Mouse (Mus musculus) heart, embryonic 11.5 days (tissue): ENCODE results near the gene Nfyc. TPM values are rescaled to one million over a fixed set of nuclear protein-coding genes. Genes with fewer than 3 reads are reported as not detected.

Experiments used
- ATAC-seq: fragments of 200-750 bp; cut with Nextera tagmentation; replicated peaks from 2 replicates; pipeline ENCODE4 v1.8.0; 2017; ENCODE audit warnings: moderate library complexity; ENCODE audit not compliant: insufficient number of reproducible peaks, low FRiP score, low TSS enrichment
- H3K27ac ChIP-seq: fragments of 300-500 bp; sonication (generic); 2 replicates; pipeline ENCODE4 v1.5.1; 2014; ENCODE audit warnings: mild to moderate bottlenecking, low read depth, low read length
- H3K27me3 ChIP-seq: fragments of 300-500 bp; sonication (generic); 2 replicates; pipeline ENCODE4 v1.6.1; 2014; ENCODE audit warnings: mild to moderate bottlenecking, low read length, mixed read lengths; ENCODE audit not compliant: control insufficient read depth, insufficient read depth
- H3K36me3 ChIP-seq: fragments of 300-500 bp; sonication (generic); 2 replicates; pipeline ENCODE4 v1.6.1; 2014; ENCODE audit warnings: mild to moderate bottlenecking, low read length, moderate library complexity, mixed read lengths; ENCODE audit not compliant: control insufficient read depth, insufficient read depth
- H3K4me1 ChIP-seq: fragments of 300-500 bp; sonication (generic); 2 replicates; pipeline ENCODE4 v1.6.1; 2014; ENCODE audit warnings: low read length; ENCODE audit not compliant: control insufficient read depth, insufficient read depth
- H3K4me2 ChIP-seq: fragments of 300-500 bp; sonication (generic); 2 replicates; pipeline ENCODE4 v1.6.1; 2014; ENCODE audit warnings: mild to moderate bottlenecking, moderate library complexity
- H3K4me3 ChIP-seq: fragments of 300-500 bp; sonication (generic); 2 replicates; pipeline ENCODE4 v1.5.1; 2014; ENCODE audit warnings: low read depth, low read length
- H3K9ac ChIP-seq: fragments of 300-500 bp; sonication (generic); 2 replicates; pipeline ENCODE4 v1.6.1; 2014; ENCODE audit warnings: mild to moderate bottlenecking, low read depth, low read length, moderate library complexity
- H3K9me3 ChIP-seq: fragments of 300-500 bp; sonication (generic); replicated peaks from 2 replicates; pipeline ENCODE4 v1.6.1; 2016; ENCODE audit warnings: low read length; ENCODE audit not compliant: control insufficient read depth
- WGBS: fragments of 180-500 bp; shearing (Covaris S2); extraction: QIAGEN DNeasy Blood & Tissue Kit; methylation state at CpG from one replicate; pipeline ENCODE4 v1.1.7; 2014; ENCODE audit not compliant: insufficient replicate concordance; 5-methylcytosine and 5-hydroxymethylcytosine counted together
- polyA plus RNA-seq: library from polyadenylated mRNA; unstranded; fragments of >200 nt; fragmentation: Nextera tagmentation; extraction: Ambion mirVana; gene quantifications from 2 replicates; pipeline ENCODE4 v1.2.1, GENCODE M21; 2014

The Nfyc gene
- polyA plus RNA-seq: 105 and 117 TPM in 2 replicates

DNA sequence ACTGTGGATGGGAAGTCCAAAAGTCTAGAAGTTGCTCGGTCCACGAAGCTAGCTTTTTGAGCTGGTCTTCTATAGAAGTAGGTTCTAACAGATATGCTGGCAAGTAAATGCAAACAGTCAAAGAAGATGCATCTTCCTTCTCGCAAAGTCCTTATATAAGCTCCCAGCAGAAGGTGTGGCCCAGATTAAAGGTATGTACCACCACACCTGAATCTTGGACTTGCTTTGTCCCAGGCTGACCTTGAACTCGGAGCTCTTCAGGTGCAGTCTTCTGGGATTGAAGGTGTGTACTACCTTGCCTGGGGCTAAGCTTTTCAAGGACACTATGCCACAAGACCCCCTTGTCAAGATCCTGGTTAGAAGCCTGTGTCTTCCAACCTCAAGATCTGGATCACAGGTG, at the start of gene Nfyc:
Gene Nfyc, minus strand, starts transcription at position 101 of the 400 bp plus-strand sequence.
- Histone ChIP-seq H3K9ac (no peak within 1 kb of the TSS), H3K27ac (no peak within 1 kb of the TSS), H3K4me1 (no peaks in the 10 kb centered on the region), H3K36me3 (no peaks in the 10 kb centered on the region), H3K9me3 (no peaks in the 10 kb centered on the region), H3K4me2 (no peak within 1 kb of the TSS), H3K27me3 (no peaks in the 10 kb centered on the region), H3K4me3 (no peak within 1 kb of the TSS)
- 87% methylated on average over 4 of the region's 4 CpGs for WGBS
- no peak for ATAC-seq

DNA sequence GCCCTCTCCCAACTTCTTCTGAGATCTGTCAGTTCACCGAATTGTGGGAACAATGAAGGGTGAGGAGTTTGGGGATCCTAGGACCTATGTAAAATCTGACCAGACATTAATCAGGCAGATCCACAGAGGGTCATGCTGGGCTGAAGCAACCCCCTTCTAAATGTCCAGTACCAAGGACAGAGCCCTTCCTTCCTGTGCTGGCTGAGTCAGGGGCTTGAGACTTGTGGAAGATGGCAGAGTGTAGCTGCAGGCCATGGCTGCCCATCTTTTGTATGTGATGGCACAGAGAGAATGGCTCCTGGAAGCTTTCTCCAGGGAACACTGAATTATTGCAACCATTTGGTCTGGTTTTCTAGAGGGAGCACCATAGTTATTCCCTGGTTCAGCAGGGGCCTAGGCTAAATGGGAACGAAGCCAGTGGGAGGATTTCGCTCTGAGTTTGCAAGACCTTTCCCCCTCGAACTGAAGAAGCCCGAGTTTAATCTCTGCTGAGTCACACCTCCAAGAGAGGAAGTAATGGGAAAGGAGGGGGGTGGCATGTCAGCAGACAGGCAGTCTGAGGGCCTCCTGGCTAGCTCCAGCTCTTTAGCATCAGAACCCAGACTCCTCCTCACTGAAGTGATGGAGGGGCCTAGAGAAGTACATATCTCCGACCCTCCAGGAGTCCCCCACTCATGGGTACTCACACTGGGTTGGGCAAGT, 49.5 kb upstream of the Nfyc start:
- Histone ChIP-seq H3K9ac (no peak overlapping the region), H3K9me3 (no peaks in the 10 kb centered on the region), H3K4me1 (peaks cover 9% of the 10 kb centered on the region), H3K27ac (no peak overlapping the region), H3K36me3 (no peaks in the 10 kb centered on the region), H3K4me2 (no peak overlapping the region), H3K4me3 (no peak overlapping the region), H3K27me3 (no peaks in the 10 kb centered on the region)
- WGBS: 43% methylated on average over 6 of the region's 6 CpGs
- no peak for ATAC-seq

DNA sequence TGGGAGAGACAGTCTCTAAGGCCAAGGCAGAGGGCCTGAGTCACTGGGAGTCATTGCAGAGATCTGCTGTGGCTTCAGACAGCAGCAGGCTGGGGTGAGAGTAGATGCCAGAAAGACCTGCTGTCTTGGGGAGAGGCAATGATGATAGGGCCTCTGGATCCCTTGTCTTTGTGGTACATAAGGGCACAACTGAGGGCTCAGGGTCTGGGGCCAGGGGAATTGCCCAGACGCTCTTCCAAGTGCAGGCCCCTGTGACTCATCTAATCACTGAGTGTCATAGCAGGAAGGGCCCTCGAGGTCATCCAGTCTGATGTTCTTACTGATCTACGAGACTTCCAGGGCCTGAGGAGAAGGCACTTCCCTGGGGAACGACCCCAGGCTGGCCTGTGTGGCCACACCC, 48.0 kb upstream of the Nfyc start:
- no peaks in the 10 kb centered on the region for H3K36me3 ChIP-seq
- no peak overlapping the region for H3K4me2 ChIP-seq
- no peaks in the 10 kb centered on the region for H3K4me1 ChIP-seq
- no peak overlapping the region for H3K9ac ChIP-seq
- ATAC-seq: no peak
- no peak overlapping the region for H3K27ac ChIP-seq
- 40% methylated on average over 4 of the region's 4 CpGs for WGBS
- H3K9me3 ChIP-seq: no peaks in the 10 kb centered on the region
- no peak overlapping the region for H3K4me3 ChIP-seq
- H3K27me3 ChIP-seq: no peaks in the 10 kb centered on the region

DNA sequence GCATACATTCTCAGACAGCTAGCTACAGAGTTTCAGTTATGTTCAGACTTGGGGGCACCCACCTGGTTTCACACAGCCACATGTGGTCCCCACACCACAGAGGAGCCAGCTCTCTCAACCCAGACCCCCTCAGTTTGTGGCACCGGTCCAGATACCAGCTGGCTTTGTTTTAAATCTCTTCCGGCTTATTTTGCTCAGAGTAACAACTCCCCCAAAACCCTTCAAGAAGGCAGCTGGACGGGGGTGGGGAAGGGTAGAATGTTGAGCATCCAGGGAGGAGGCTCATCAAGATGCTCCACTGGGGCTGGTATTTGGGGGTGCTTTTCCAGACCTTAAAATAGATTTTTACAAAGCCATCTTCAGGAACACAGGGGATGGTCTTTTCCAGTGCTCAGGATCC, 47.4 kb upstream of the Nfyc start:
- no peak overlapping the region for H3K4me2 ChIP-seq
- H3K27me3 ChIP-seq: no peaks in the 10 kb centered on the region
- H3K27ac ChIP-seq: no peak overlapping the region
- 69% methylated on average over 3 of the region's 3 CpGs for WGBS
- no peaks in the 10 kb centered on the region for H3K36me3 ChIP-seq
- H3K4me1 ChIP-seq: no peaks in the 10 kb centered on the region
- H3K4me3 ChIP-seq: no peak overlapping the region
- ATAC-seq: no peak
- no peaks in the 10 kb centered on the region for H3K9me3 ChIP-seq
- no peak overlapping the region for H3K9ac ChIP-seq

DNA sequence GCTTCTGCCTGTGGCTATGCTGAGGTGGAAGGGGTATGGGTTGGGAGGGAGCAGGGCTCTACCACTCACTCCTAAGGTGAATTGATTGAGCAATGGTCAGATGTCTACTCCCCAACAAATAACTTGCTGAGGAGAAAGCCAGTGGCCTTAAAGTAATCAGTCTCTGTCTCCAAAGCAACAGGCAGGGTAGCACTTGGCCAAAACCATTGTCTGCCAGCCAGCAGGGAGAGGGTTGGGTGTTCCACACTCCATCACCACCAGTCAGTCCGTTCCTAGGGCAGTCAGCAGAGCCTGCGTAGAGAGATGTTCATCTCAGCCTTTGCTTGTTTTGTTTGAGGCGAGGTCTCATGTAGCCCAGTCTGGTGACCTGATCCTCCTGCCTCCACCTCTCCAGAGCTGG, 44.6 kb upstream of the Nfyc start:
- H3K27me3 ChIP-seq: no peaks in the 10 kb centered on the region
- H3K36me3 ChIP-seq: no peaks in the 10 kb centered on the region
- no peak overlapping the region for H3K4me3 ChIP-seq
- no peak overlapping the region for H3K9ac ChIP-seq
- H3K4me1 ChIP-seq: no peaks in the 10 kb centered on the region
- H3K4me2 ChIP-seq: no peak overlapping the region
- no peak overlapping the region for H3K27ac ChIP-seq
- WGBS: 59% methylated on average over 3 of the region's 3 CpGs
- no peak for ATAC-seq
- H3K9me3 ChIP-seq: no peaks in the 10 kb centered on the region

DNA sequence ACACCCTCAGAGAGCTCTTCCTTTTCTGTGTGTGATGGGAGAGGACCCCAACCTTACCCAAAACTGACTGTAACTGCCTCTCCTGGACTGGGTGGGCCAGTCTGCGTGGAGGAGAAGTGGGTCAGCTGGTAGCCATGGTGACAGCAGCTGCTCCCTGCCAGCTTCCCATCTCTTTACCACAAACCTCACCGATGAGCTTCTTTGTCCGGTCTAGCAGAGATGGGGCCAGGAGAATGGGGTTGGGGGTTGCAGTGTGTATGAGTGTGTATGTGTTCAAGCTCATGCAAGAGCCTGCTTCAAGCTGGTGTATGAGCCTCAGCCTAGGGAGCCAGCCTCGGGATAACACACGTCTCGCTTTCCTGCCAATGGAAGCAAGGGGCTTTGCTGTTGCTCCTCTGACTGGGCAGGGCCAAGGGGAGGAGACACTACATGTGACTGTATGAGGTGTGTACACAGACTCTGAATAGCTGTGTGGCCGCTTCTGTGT, 38.9 kb upstream of the Nfyc start:
- Histone ChIP-seq H3K4me2 (no peak overlapping the region), H3K27ac (no peak overlapping the region), H3K9me3 (no peaks in the 10 kb centered on the region), H3K4me3 (no peak overlapping the region), H3K9ac (no peak overlapping the region), H3K27me3 (no peaks in the 10 kb centered on the region; the same call in 1 of the 2 replicates), H3K4me1 (no peaks in the 10 kb centered on the region), H3K36me3 (no peaks in the 10 kb centered on the region)
- 67% methylated on average over 7 of the region's 7 CpGs for WGBS
- no peak for ATAC-seq

DNA sequence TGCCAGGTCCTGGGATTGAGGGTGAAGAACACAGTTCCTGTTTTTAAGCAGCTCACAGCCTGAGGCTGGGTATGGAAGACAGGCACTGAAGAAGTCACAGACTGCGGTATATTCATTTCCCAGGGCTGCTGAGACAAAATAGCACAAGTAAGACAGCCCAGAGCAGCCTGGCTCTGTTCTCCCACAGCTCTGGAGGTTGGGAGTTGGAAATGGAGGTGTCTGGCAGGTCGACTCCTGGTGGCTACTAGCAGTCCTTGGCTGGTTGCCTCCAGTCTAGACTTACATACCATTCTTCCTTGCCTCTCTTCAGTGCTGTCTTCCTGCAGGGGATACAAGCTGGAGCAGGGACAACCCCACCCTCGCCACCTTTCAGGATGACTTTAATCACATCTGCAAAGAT, 37.6 kb upstream of the Nfyc start:
- no peak for ATAC-seq
- Histone ChIP-seq H3K4me2 (no peak overlapping the region), H3K27ac (no peak overlapping the region), H3K27me3 (no peaks in the 10 kb centered on the region; the same call in 1 of the 2 replicates), H3K9me3 (no peaks in the 10 kb centered on the region), H3K9ac (no peak overlapping the region), H3K36me3 (no peaks in the 10 kb centered on the region), H3K4me1 (no peaks in the 10 kb centered on the region), H3K4me3 (no peak overlapping the region)
- 57% methylated on average over 3 of the region's 3 CpGs for WGBS

DNA sequence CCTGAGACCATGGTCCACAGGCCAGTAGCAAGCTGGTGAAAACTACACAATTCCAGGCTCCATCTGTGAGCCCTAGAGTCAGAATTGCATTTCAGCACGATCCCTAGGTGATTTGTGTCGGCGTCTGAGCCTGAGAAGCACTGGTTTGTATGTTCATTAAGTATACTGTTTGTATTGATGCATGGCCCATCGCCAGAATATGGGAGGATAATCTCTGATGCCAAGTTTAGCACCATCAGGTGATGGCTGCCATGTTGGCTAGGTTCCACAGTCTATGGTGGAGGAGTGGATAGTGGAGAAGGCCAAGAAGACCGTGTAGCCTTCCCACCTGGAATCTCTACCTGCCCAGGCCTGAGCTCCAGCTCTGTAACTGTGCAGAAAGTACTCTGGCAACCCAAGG, 36.9 kb upstream of the Nfyc start:
- ATAC-seq: no peak
- H3K4me1 ChIP-seq: no peaks in the 10 kb centered on the region
- H3K4me3 ChIP-seq: no peak overlapping the region
- no peaks in the 10 kb centered on the region for H3K9me3 ChIP-seq
- H3K4me2 ChIP-seq: no peak overlapping the region
- no peaks in the 10 kb centered on the region for H3K36me3 ChIP-seq
- WGBS: 75% methylated on average over 5 of the region's 5 CpGs
- H3K27ac ChIP-seq: no peak overlapping the region
- no peaks in the 10 kb centered on the region; the same call in 1 of the 2 replicates for H3K27me3 ChIP-seq
- H3K9ac ChIP-seq: no peak overlapping the region

DNA sequence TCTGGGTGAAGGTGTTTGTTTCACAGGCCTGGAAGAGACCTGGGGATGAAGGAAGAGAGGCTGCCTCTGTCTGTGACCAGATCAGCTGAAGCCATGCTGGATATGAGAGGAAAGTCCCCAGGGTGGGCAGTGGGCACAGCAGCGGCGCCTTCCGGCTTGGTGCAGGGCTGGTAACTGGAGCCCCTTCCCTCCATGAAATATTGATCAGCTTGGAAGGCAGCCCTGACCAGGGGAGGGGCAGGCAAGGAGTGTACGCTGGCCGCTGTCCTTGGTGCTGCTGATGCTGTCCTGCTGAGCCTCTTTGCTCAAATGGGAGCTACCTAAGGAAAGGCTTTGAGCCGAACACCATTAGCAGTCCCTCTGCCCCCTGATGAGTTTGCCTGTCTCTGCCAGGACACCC, 34.8 kb upstream of the Nfyc start:
- peaks cover 2% of the 10 kb centered on the region; the same call in 1 of the 2 replicates for H3K4me1 ChIP-seq
- H3K9ac ChIP-seq: no peak overlapping the region
- no peak overlapping the region for H3K4me2 ChIP-seq
- no peaks in the 10 kb centered on the region for H3K36me3 ChIP-seq
- H3K9me3 ChIP-seq: no peaks in the 10 kb centered on the region
- H3K27me3 ChIP-seq: no peaks in the 10 kb centered on the region; the same call in 1 of the 2 replicates
- no peak overlapping the region for H3K4me3 ChIP-seq
- ATAC-seq: no peak
- WGBS: 7% methylated on average over 6 of the region's 6 CpGs
- no peak overlapping the region for H3K27ac ChIP-seq
